Mouse (Mus musculus) T-helper 2 cell (primary cell): ENCODE results near the gene Zfp488.

ENCODE experiments used
- in situ Hi-C: fragments of 300-600 bp; cut with MboI, MseI; formaldehyde crosslinking; loops from one replicate; pipeline ENCODE4 v1.15.1; 2025; ENCODE audit warnings: high pct_unique_total_duplicates

Gene Zfp488

GRCm38 (mm10) chr14:33952233-33952981, 26.2 kb downstream of the Zfp488 start:
- in situ Hi-C loops: loop anchor here (5.0 to 10.0 kb wide), 2 partner anchors 105 to 598 kb away; no protein-coding TSS in a partner anchor

GRCm38 (mm10) chr14:33946125-33946524, 32.4 kb downstream of the Zfp488 start:
- in situ Hi-C loops: no loop called here

- in situ Hi-C loops: no loop called here
Observed at GRCm38 (mm10) chr14:33942222-33942621, 36.3 kb downstream of the Zfp488 start.

GRCm38 (mm10) chr14:33940739-33941138, 37.8 kb downstream of the Zfp488 start, which contains the start of gene Gdf2:
TSS of gene Gdf2 (plus strand) at chr14:33941039.
- in situ Hi-C loops: no loop called here

- in situ Hi-C loops: loop anchor here (10.0 kb wide), 1 partner anchor 244 kb away; no protein-coding TSS in a partner anchor
Observed at GRCm38 (mm10) chr14:33939117-33939516, 39.4 kb downstream of the Zfp488 start.

- in situ Hi-C loops: loop anchor here (10.0 kb wide), 1 partner anchor 239 kb away; no protein-coding TSS in a partner anchor
Observed at GRCm38 (mm10) chr14:33933778-33934317, 44.7 kb downstream of the Zfp488 start.

- in situ Hi-C loops: loop anchor here (10.0 kb wide), 1 partner anchor 238 kb away; no protein-coding TSS in a partner anchor
Observed at GRCm38 (mm10) chr14:33932935-33933703, 45.4 kb downstream of the Zfp488 start.

- in situ Hi-C loops: loop anchor here (10.0 kb wide), 1 partner anchor 237 kb away; no protein-coding TSS in a partner anchor
Observed at GRCm38 (mm10) chr14:33931853-33932252, 46.7 kb downstream of the Zfp488 start.

GRCm38 (mm10) chr14:33923168-33924070, 55.1 kb downstream of the Zfp488 start, which contains the start of gene Gdf10:
TSS of gene Gdf10 (plus strand) at chr14:33923587.
- in situ Hi-C loops: no loop called here

- in situ Hi-C loops: no loop called here
Observed at GRCm38 (mm10) chr14:33922771-33923167, 55.8 kb downstream of the Zfp488 start.

- in situ Hi-C loops: no loop called here
Observed at GRCm38 (mm10) chr14:33920727-33921559, 57.6 kb downstream of the Zfp488 start.
